Mouse (Mus musculus) urinary bladder, postnatal 14 days (tissue): ENCODE measurements around the gene Tbx3.

Experiments
- DNase-seq: peaks from one replicate; pipeline ENCODE4 v3.0.0; 2021; ENCODE audit warnings: low spot score

Tbx3 gene

GRCm38 (mm10) chr5:119662326-119662725, 8.1 kb upstream of the Tbx3 start:
- no peak for DNase-seq

- DNase-seq: no peak
Observed at GRCm38 (mm10) chr5:119662731-119663130, 7.7 kb upstream of the Tbx3 start.

- DNase-seq: no peak
Observed at GRCm38 (mm10) chr5:119663241-119663640, 7.2 kb upstream of the Tbx3 start.

- DNase-seq: no peak
Observed at GRCm38 (mm10) chr5:119663747-119664146, 6.7 kb upstream of the Tbx3 start.

- DNase-seq: no peak
Observed at GRCm38 (mm10) chr5:119665739-119666138, 4.7 kb upstream of the Tbx3 start.

- DNase-seq: peak; percentile 19
Observed at GRCm38 (mm10) chr5:119667356-119667940, 3.0 kb upstream of the Tbx3 start.

GRCm38 (mm10) chr5:119668191-119668912, 2.1 kb upstream of the Tbx3 start:
- peak; percentile 63 for DNase-seq

GRCm38 (mm10) chr5:119668913-119669411, 1.5 kb upstream of the Tbx3 start:
- peak; percentile 64 for DNase-seq

- DNase-seq: peak; percentile 59
Observed at GRCm38 (mm10) chr5:119669741-119670565, 516 bp upstream of the Tbx3 start.

GRCm38 (mm10) chr5:119671124-119671801, 794 bp downstream of the Tbx3 start:
- peak; percentile 44 for DNase-seq

- DNase-seq: peak; percentile 22
Observed at GRCm38 (mm10) chr5:119671965-119672347, 1.5 kb downstream of the Tbx3 start.

GRCm38 (mm10) chr5:119672348-119672983, 2.0 kb downstream of the Tbx3 start:
- DNase-seq: no peak

- DNase-seq: peak; percentile 20
Observed at GRCm38 (mm10) chr5:119672984-119673600, 2.6 kb downstream of the Tbx3 start.

- DNase-seq: peak; percentile 16
Observed at GRCm38 (mm10) chr5:119673716-119674605, 3.5 kb downstream of the Tbx3 start.

GRCm38 (mm10) chr5:119674606-119675330, 4.3 kb downstream of the Tbx3 start:
- no peak for DNase-seq

GRCm38 (mm10) chr5:119676245-119676644, 5.8 kb downstream of the Tbx3 start:
- DNase-seq: no peak

GRCm38 (mm10) chr5:119678516-119678915, 8.0 kb downstream of the Tbx3 start:
- DNase-seq: peak; percentile 14

- DNase-seq: no peak
Observed at GRCm38 (mm10) chr5:119679084-119679483, 8.6 kb downstream of the Tbx3 start.

- no peak for DNase-seq
Observed at GRCm38 (mm10) chr5:119679614-119680328, 9.3 kb downstream of the Tbx3 start.
